Mouse (Mus musculus) ES-Bruce4 (cell line): ENCODE results near the gene Sema3c. TPM values are rescaled to one million over a fixed set of nuclear protein-coding genes. Genes with fewer than 3 reads are reported as not detected.

Source experiments
- H3K27ac ChIP-seq: 2 replicates; pipeline ENCODE4 v1.5.1; 2012; ENCODE audit warnings: low read length, inconsistent platforms; ENCODE audit not compliant: insufficient read depth
- H3K27me3 ChIP-seq: 2 replicates; pipeline ENCODE4 v1.6.1; 2012; ENCODE audit warnings: mild to moderate bottlenecking, low read length, inconsistent platforms; ENCODE audit not compliant: control insufficient read depth, poor library complexity, insufficient read depth, severe bottlenecking
- H3K36me3 ChIP-seq: 2 replicates; pipeline ENCODE4 v1.6.1; 2012; ENCODE audit warnings: inconsistent platforms, mild to moderate bottlenecking, low read length, moderate library complexity; ENCODE audit not compliant: control insufficient read depth, poor library complexity, insufficient read depth, severe bottlenecking
- H3K4me1 ChIP-seq: one replicate; pipeline ENCODE4 v1.8.1; 2011; ENCODE audit warnings: low read length; ENCODE audit not compliant: control insufficient read depth, insufficient read depth
- H3K4me3 ChIP-seq: 2 replicates; pipeline ENCODE4 v1.5.1; 2011; ENCODE audit warnings: low read depth, mild to moderate bottlenecking, low read length
- H3K9ac ChIP-seq: 2 replicates; pipeline ENCODE4 v1.6.1; 2012; ENCODE audit warnings: low read depth, mild to moderate bottlenecking, inconsistent platforms; ENCODE audit not compliant: poor library complexity, severe bottlenecking
- H3K9me3 ChIP-seq: replicated peaks from 2 replicates; pipeline ENCODE4 v1.6.1; 2012; ENCODE audit warnings: mild to moderate bottlenecking, low read length, inconsistent platforms; ENCODE audit not compliant: control insufficient read depth, poor library complexity, insufficient read depth, severe bottlenecking
- CTCF ChIP-seq: IDR thresholded peaks from one replicate; pipeline ENCODE4 v1.8.1; 2011; ENCODE audit warnings: low read depth, low read length
- EP300 ChIP-seq: IDR thresholded peaks from 2 replicates; pipeline ENCODE4 v1.6.1; 2011; ENCODE audit warnings: low read depth, low read length; ENCODE audit not compliant: insufficient read depth
- POLR2A ChIP-seq: IDR thresholded peaks from one replicate; pipeline ENCODE4 v1.8.1; 2011; ENCODE audit warnings: low read length; ENCODE audit not compliant: insufficient read depth
- polyA plus RNA-seq: library from polyadenylated mRNA; stranded (reverse); fragments of >200 nt; gene quantifications from 2 replicates; pipeline ENCODE4 v1.2.4, GENCODE M21; 2011; ENCODE audit warnings: low read depth; ENCODE audit not compliant: missing spikeins, insufficient read depth, insufficient read length

Sema3c gene
- polyA plus RNA-seq, 1 experiment = 11.4 TPM

DNA sequence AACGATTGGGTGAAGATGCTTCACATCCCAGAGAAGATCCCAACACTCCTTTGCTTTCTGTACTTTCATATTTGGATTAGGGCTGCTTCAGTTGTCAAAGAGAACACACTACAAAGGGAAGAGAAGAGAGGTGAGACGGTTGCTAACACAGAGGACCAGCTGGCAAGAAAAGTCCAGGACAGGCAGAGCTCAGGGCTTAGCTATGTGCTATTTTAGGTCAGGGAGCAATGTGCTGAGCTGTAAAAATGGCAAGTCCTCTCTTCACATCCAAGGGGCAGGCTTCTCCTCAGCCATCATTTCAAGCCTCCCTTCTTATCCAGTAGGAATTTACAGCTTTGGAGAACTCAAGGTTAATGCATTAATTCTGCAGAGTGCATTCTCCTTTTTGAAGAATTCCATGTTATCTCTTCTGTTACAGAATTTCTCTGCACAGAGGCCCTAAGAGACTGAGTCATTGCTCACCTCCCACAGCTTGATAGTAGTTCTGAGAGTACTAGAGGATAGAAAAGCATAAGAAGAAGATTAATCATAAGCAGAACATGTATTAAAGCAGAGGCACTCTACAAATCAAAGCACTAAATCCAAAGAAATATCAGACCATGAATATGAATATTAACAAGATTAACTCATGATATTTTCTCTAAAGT lies 10.3 kb downstream of the Sema3c start:
- Histone ChIP-seq H3K9me3 (no peaks in the 10 kb centered on the region), H3K4me3 (no peak overlapping the region), H3K36me3 (no peaks in the 10 kb centered on the region), H3K9ac (no peak overlapping the region), H3K27ac (no peak overlapping the region), H3K4me1 (no peaks in the 10 kb centered on the region), H3K27me3 (no peaks in the 10 kb centered on the region)
- TF ChIP-seq CTCF (no peak), EP300 (no peak), POLR2A (no peak)

DNA sequence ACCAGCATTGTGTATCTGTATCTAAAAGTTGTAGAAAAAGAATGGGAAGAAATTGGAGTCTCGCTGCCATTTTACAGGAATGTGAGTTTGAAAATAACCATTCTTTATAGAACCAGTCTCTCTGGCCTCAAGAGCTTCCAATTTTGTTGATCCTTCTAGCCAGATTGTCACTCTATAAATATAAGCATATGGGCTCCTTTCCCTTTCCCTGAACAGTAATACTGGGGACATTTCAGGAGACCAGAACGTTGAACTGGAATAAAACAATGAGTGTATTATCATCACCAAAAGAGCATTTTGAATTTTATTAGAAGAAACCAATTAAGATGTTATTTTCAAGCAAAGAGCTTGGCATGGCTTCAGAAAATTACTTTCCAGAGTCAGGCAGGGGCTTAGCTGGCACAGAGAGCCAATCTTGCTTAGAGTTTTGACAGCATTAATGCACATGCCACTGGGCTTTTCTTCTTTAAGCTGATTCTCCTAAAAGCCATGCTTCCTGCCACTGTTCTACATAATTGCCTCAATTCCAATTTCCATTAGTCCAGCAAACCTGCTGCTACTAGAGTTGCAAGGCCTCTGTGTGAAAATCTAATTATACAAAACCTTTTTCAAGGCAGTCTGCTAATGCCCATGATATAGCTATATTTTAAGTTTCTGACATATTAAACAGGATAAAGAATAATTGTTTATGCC lies 12.6 kb downstream of the Sema3c start:
- TF ChIP-seq POLR2A (no peak), CTCF (no peak), EP300 (no peak)
- Histone ChIP-seq H3K27ac (no peak overlapping the region), H3K9me3 (no peaks in the 10 kb centered on the region), H3K9ac (no peak overlapping the region), H3K4me3 (no peak overlapping the region), H3K36me3 (no peaks in the 10 kb centered on the region), H3K4me1 (no peaks in the 10 kb centered on the region), H3K27me3 (no peaks in the 10 kb centered on the region)

DNA sequence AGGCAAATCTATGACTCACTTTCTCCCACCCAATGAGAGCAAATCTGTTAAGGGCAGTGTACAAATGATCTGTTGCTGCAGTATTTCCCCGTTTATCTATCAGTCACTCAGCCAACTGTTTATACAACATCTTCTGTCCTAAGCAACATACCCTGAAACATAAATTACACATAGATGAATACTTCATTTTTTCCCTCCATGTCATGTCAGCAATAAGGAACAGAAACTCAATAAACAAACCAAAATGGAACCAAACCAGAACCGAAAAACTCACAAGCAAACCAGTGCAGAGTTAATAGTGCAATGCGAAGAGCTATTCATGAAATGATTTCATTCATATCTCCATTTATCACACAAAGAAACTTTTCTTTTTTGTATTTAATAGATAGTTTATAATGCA lies 17.8 kb downstream of the Sema3c start:
- no peaks in the 10 kb centered on the region for H3K36me3 ChIP-seq
- TF ChIP-seq CTCF = no peak
- TF ChIP-seq EP300 = no peak
- TF ChIP-seq POLR2A = no peak
- H3K4me1 ChIP-seq = no peaks in the 10 kb centered on the region
- H3K4me3 ChIP-seq = no peak overlapping the region
- H3K27me3 ChIP-seq = no peaks in the 10 kb centered on the region
- no peaks in the 10 kb centered on the region for H3K9me3 ChIP-seq
- H3K9ac ChIP-seq = no peak overlapping the region
- no peak overlapping the region for H3K27ac ChIP-seq

DNA sequence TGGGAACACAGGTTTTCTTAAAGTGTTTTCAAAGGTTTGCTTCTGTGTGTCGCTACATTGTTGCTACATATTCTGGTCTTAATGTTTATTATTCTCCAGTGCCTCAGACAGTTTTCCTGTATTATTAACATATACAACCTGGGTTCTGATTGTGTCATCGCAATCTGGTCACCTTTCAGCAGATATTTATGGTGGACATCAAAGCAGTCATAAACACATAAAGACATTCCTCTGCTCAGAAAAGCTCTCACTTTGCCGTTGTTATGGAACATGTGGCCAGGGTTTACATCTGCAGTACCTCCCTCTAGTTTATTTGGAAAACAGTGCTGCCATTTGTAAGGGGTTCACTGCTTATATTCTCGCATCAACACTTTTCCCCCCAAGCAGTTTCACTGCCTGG lies 27.6 kb downstream of the Sema3c start:
- Histone ChIP-seq H3K9me3 (no peaks in the 10 kb centered on the region), H3K36me3 (no peaks in the 10 kb centered on the region), H3K4me1 (no peaks in the 10 kb centered on the region), H3K27ac (no peak overlapping the region), H3K27me3 (no peaks in the 10 kb centered on the region), H3K9ac (no peak overlapping the region), H3K4me3 (no peak overlapping the region)
- no peak for TF ChIP-seq EP300
- TF ChIP-seq POLR2A = no peak
- no peak for TF ChIP-seq CTCF

DNA sequence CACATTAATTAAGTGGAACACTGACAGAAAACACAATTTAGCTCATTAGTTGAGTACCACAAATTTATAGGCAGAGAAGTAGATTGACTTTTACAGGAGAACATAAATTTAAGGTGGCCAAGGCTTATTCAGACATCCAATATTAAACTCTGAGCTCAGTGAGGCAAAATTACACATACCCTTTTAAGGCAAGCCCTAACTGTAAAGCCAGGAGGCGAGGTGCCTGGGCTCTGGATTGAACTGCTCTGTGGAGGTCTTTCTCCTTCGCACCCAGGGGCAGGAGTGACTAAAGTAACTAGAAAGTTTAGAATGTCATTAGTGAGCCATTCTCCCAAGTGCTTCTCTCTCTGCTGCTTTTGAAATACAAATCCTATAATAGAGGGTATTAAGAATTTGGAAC lies 46.5 kb downstream of the Sema3c start:
- TF ChIP-seq EP300 = no peak
- TF ChIP-seq POLR2A = no peak
- TF ChIP-seq CTCF = no peak
- H3K36me3 ChIP-seq = no peaks in the 10 kb centered on the region
- no peaks in the 10 kb centered on the region; the same call in 1 of the 2 replicates for H3K9me3 ChIP-seq
- no peaks in the 10 kb centered on the region for H3K4me1 ChIP-seq
- no peak overlapping the region for H3K27ac ChIP-seq
- no peak overlapping the region for H3K9ac ChIP-seq
- no peak overlapping the region for H3K4me3 ChIP-seq
- H3K27me3 ChIP-seq = no peaks in the 10 kb centered on the region

DNA sequence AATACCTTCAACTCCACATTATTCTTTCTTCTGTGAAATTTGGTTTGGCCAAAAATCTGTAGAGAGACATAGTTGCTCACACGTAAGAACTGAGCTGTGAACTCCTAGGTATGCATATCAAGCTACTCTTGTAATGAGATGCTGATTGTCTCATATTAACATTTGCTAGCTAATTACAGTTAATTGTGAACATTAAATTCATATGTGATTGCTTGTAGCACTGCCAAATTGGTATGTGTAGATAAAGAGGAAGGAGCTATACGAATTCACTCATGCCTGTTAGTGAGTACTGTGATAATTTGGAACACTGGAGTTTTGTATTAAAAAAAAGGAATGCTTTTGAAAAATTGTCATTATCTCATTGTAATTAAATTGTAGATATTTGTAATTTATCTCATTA lies 48.5 kb downstream of the Sema3c start:
- Histone ChIP-seq H3K9me3 (no peaks in the 10 kb centered on the region; the same call in 1 of the 2 replicates), H3K4me3 (no peak overlapping the region), H3K27me3 (no peaks in the 10 kb centered on the region), H3K36me3 (no peaks in the 10 kb centered on the region), H3K27ac (no peak overlapping the region), H3K9ac (no peak overlapping the region), H3K4me1 (no peaks in the 10 kb centered on the region)
- no peak for TF ChIP-seq CTCF
- no peak for TF ChIP-seq EP300
- no peak for TF ChIP-seq POLR2A
